Comparison of ENCODE assay signal across 25 mouse cellular contexts in genomic region chr4:25285002-25285401, GRCm38 (mm10). TPM values are rescaled to one million over a fixed set of nuclear protein-coding genes. Genes with fewer than 3 reads are reported as not detected.
"Had no signal": no experiment of that assay in that cellular context is flagged by ENCODE, and none has a peak within 500 bp of the region (broad histone marks: within the 10 kb centered on the region; RNA-seq: fewer than 3 reads in every experiment).

No protein-coding gene starts in this region.

RNA-seq across cellular contexts. Expression of gene Fhl5, which starts 42.3 kb away (rescaled TPM):
- total RNA-seq: liver, adult 2 months; megakaryocyte progenitor cell, adult 5-6 weeks; megakaryocyte, adult 5-6 weeks; megakaryocyte-erythroid progenitor cell, adult 5-6 weeks had no signal
- polyA plus RNA-seq: limb, embryonic 10.5 days; limb, embryonic 11.5 days; limb, embryonic 12.5 days; limb, embryonic 13.5 days; limb, embryonic 15.5 days; liver, adult 2 months; liver, embryonic 11.5 days; liver, embryonic 12.5 days; liver, embryonic 13.5 days; liver, embryonic 14.5 days; liver, embryonic 15.5 days; liver, embryonic 16.5 days; liver, postnatal 0 days; lung, embryonic 14.5 days; macrophage; midbrain, embryonic 10.5 days; midbrain, embryonic 11.5 days; midbrain, embryonic 12.5 days; midbrain, embryonic 13.5 days; midbrain, embryonic 16.5 days; myocyte; neural tube, embryonic 11.5 days had no signal
